Mouse (Mus musculus): ENCODE measurements at regions not wholly inside any gene's neighbourhood (a gene's known extent, or its start where the extent isn't known, plus 50 kb on each side); places are given as distances from the start of the nearest gene placed in this dataset.
A peak's percentile ranks its signal among the peaks of the same experiment; 100 is the strongest.

- H3K9me3 ChIP-seq (replicated peaks) = no peaks in the 10 kb centered on the region
- no peak for ATAC-seq (replicated peaks; ENCODE audit: low FRiP score)
- 54% methylated on average over 3 of the region's 3 CpGs for WGBS
- H3K4me2 ChIP-seq = no peak overlapping the region
- no peaks in the 10 kb centered on the region for H3K4me1 ChIP-seq
- no peaks in the 10 kb centered on the region for H3K27me3 ChIP-seq
- no peak overlapping the region for H3K9ac ChIP-seq
- no peak overlapping the region for H3K4me3 ChIP-seq (replicated peaks)
- no peak overlapping the region for H3K27ac ChIP-seq
- no peaks in the 10 kb centered on the region for H3K36me3 ChIP-seq
These were observed 514.0 kb downstream of the Adra2a start for GRCm38 (mm10) chr19:54557984-54558383.

DNA sequence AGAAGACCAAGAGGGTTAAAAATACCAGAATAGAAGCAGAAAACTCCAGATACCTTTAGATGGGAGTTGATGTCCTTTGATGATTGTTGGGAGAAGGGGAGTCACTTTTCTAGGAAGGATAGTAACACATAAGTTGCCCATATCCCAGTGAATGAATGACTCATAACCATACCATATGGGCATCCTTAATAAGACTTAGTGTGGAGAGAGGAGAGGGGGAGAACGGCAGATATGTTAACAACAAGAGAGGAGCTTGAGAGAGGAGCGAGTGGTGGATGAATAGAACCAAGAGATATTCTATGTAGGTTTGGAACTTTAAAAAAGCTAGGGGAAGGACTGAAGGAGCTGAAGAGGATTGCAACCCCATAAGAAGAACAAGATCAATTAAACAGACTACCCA, 539.6 kb downstream of the Adra2a start:
- Histone ChIP-seq H3K36me3 (no peaks in the 10 kb centered on the region), H3K9ac (no peak overlapping the region), H3K27ac (no peak overlapping the region), H3K4me2 (no peak overlapping the region), H3K4me1 (no peaks in the 10 kb centered on the region), H3K27me3 (no peaks in the 10 kb centered on the region), H3K4me3 (replicated peaks) (no peak overlapping the region), H3K9me3 (replicated peaks) (no peaks in the 10 kb centered on the region)
- no peak for ATAC-seq (replicated peaks; ENCODE audit: low FRiP score)
- WGBS = 95% methylated on average over 2 of the region's 2 CpGs

GRCm38 (mm10) chr19:54584687-54585237, 540.8 kb downstream of the Adra2a start:
- Histone ChIP-seq H3K4me1 (no peaks in the 10 kb centered on the region), H3K9me3 (replicated peaks) (no peaks in the 10 kb centered on the region), H3K27ac (no peak overlapping the region), H3K4me2 (no peak overlapping the region), H3K36me3 (no peaks in the 10 kb centered on the region), H3K9ac (no peak overlapping the region), H3K4me3 (replicated peaks) (no peak overlapping the region), H3K27me3 (no peaks in the 10 kb centered on the region)
- no peak for ATAC-seq (replicated peaks; ENCODE audit: low FRiP score)
- WGBS = 60% methylated on average over 3 of the region's 3 CpGs

DNA sequence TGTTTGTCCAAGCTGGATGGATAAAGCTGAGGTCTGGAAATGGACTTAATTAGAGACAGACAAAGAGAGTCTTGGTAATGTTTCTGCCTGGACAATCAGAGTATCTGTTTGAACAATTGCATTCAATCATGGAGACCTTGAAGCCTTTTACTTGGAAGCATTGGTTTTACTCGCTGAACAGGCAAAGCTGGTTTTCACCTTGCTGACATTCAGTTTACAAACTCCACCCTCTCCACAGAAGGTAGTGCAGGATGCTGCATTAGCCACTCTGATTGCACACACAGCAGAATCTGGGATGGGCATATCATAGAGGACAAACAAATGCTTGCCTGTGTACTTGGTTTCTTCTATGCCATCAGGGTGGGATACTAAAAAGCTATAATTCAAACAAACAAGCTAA, 541.4 kb downstream of the Adra2a start:
- 73% methylated on average over 1 of the region's 1 CpGs for WGBS
- Histone ChIP-seq H3K4me2 (no peak overlapping the region), H3K4me3 (replicated peaks) (no peak overlapping the region), H3K9me3 (replicated peaks) (no peaks in the 10 kb centered on the region), H3K9ac (no peak overlapping the region), H3K36me3 (no peaks in the 10 kb centered on the region), H3K27me3 (no peaks in the 10 kb centered on the region), H3K4me1 (no peaks in the 10 kb centered on the region), H3K27ac (no peak overlapping the region)
- no peak for ATAC-seq (replicated peaks; ENCODE audit: low FRiP score)

DNA sequence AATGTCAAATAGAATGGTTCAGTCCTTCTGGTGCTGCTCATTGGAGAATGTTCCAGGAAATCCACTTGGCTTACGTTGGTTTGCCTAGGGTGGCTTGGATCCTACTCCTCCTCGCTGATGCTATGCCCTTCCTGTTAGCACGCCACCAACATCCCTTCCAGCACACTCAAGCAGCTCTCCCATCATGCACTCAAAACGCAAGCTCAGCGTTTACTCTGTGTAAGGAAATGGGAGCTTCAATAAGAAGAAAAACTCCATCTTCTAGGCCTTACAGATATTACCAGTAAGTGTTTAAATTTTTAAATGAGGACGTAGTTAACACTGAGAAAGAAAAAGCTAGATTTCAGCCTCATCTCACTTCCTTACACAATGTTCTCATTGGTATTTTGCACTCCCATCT, 523.7 kb downstream of the Gpam start:
- Histone ChIP-seq H3K36me3 (no peaks in the 10 kb centered on the region), H3K4me1 (no peaks in the 10 kb centered on the region), H3K9ac (no peak overlapping the region), H3K27me3 (no peaks in the 10 kb centered on the region), H3K27ac (no peak overlapping the region), H3K4me3 (replicated peaks) (no peak overlapping the region), H3K9me3 (replicated peaks) (no peaks in the 10 kb centered on the region), H3K4me2 (no peak overlapping the region)
- ATAC-seq (replicated peaks; ENCODE audit: low FRiP score) = no peak
- 80% methylated on average over 6 of the region's 6 CpGs for WGBS

GRCm38 (mm10) chr19:54605346-54605745, 521.7 kb downstream of the Gpam start:
- Histone ChIP-seq H3K4me2 (no peak overlapping the region), H3K9ac (no peak overlapping the region), H3K36me3 (no peaks in the 10 kb centered on the region), H3K27me3 (no peaks in the 10 kb centered on the region), H3K4me3 (replicated peaks) (no peak overlapping the region), H3K9me3 (replicated peaks) (no peaks in the 10 kb centered on the region), H3K27ac (no peak overlapping the region), H3K4me1 (no peaks in the 10 kb centered on the region)
- WGBS = 63% methylated on average over 1 of the region's 1 CpGs
- no peak for ATAC-seq (replicated peaks; ENCODE audit: low FRiP score)

GRCm38 (mm10) chr19:54616924-54617323, 510.1 kb downstream of the Gpam start:
- H3K4me2 ChIP-seq = no peak overlapping the region
- no peaks in the 10 kb centered on the region for H3K36me3 ChIP-seq
- H3K27me3 ChIP-seq = no peaks in the 10 kb centered on the region
- WGBS = 25% methylated on average over 4 of the region's 4 CpGs
- no peaks in the 10 kb centered on the region for H3K9me3 ChIP-seq (replicated peaks)
- H3K4me3 ChIP-seq (replicated peaks) = no peak overlapping the region
- H3K9ac ChIP-seq = no peak overlapping the region
- peak; percentile 86 for ATAC-seq (replicated peaks; ENCODE audit: low FRiP score)
- peaks cover 11% of the 10 kb centered on the region for H3K4me1 ChIP-seq
- no peak overlapping the region for H3K27ac ChIP-seq

All from kidney, embryonic 15.5 days (tissue).